Mouse (Mus musculus) T-helper 17 cell (primary cell): Measurements from ENCODE around the gene Ednrb.

ENCODE experiments used
- in situ Hi-C, 2 experiments: fragments of 300-600 bp; cut with MboI, MseI; formaldehyde crosslinking; loops; 1 replicate in 1 of 2; 2 replicates in 1 of 2; pipeline ENCODE4 v1.15.1; 2025; ENCODE audit warnings: high pct_unique_total_duplicates in 2 of 2

Ednrb gene

GRCm38 (mm10) chr14:103844011-103844549 is at the start of gene Ednrb:
Gene Ednrb (minus strand): TSS chr14:103844402.
- in situ Hi-C loops: loop anchor here in 1 of 2 experiments (5.0 kb wide), 1 partner anchor 227 kb away; no protein-coding TSS in a partner anchor

DNA sequence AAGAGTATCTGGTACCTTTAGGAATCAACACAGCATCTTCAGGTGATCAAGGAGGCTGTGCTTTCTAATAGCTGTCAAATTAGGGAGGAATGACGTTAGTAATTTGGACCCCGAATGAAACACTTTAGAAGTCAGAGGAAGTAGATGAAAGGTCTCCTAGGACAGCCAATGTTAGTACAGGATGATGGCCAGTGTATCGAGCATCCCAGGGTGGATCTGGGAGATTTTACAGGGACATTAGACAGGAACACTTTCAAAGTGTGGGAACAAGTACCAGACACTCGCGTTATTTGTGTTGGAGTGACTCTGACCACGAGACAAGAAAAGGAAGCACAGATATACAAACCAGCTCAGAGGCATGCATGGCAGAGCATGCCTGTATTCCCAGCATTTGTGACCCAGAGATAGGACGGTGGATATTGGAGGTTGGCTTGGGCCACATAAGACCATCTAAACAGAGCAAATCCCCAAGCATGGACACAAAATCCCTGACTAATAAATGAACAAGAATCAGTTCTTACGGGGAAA is 48.3 kb upstream of the Ednrb start:
- in situ Hi-C loops: no loop called here

DNA sequence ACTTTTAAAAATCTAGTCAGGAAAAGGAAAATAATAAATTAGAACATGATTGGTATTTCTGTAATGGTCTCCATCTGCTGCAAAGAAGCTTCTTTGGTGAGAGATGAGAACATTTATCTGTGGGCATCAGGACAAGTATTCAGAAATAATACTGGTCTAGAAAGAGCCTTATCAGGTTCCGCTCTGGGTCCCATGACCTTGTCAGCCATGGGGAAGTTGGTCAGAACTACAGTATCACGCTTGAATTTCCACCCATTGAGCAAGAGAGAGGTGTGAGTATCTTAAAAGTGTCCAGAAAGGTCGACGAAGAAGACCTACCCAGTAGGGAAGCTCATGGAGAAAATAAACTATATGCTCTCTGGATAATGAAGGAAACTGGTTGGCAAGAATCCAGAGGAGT is 46.6 kb upstream of the Ednrb start:
- in situ Hi-C loops: no loop called here

DNA sequence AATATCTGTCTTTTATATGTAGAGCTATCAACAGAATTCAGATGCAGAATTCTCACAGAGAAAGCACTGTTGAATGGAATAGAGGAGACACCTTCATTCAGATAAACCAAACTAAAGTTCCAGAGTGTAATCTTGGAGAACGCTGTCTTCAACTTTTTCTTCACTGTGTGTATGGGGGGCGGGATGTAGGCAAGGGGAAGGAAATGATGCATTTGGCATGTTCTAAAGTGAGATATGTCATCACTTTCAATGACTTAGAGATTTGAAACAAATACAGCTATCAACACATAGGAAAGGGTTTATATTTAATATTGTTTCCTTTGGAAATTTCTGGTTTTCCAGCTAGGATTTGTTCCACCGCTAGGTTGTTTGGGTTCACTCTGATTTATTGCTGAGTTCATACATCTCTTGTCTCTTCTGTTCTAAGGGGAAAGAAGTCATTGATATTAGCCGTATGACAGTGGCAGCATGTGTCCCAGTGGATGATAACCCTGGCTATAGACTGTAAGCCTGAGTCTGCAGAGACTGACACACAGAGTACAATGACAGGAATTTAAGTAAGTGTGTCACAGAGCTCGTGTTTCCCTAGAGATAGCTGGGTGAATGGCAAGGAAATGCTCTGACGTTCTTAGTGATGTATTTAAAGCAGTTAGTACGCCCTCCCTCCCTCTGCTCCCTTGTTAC is 40.8 kb upstream of the Ednrb start:
- in situ Hi-C loops: no loop called here

- in situ Hi-C loops: no loop called here
Observed at GRCm38 (mm10) chr14:103882943-103883342, 38.7 kb upstream of the Ednrb start.

GRCm38 (mm10) chr14:103877117-103877516 is 32.9 kb upstream of the Ednrb start:
- in situ Hi-C loops: no loop called here

- in situ Hi-C loops: no loop called here
Observed at GRCm38 (mm10) chr14:103876598-103876997, 32.4 kb upstream of the Ednrb start.

DNA sequence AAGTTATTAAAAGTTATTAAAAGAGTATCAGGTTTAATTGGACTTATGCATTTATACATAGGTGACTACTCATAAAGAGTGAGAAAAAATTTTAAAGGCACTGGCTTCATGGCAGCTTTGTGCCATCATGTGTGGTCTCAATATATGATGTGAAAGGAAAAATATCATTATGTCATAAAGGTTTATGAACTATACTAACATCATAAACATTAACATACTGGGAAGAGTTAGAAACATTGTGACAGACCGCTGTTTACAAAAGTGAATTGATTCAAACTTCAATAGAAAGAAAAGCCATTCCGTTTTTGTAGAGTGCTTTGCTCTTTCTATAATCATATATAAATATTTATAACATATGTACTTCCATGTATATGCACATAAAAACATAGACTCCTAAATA is 22.4 kb upstream of the Ednrb start:
- in situ Hi-C loops: no loop called here

DNA sequence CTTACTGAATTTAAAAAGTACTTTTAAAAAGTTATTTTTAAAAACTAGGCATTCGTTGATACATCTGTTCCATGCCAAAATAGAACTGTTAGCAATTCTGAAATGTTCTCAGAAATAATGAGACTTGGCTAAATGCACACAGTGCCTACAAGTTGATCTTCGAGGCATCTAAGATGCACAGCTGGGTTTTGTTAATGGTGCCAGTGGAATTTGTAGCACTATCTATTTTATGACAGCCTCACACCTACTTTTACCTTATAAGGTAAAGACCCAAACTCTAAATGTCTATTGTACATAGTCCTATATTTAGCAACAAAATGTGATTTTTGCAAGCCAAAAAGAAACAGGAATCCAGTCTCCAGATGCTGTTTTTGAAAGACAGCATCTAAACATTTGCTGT is 21.0 kb upstream of the Ednrb start:
- in situ Hi-C loops: no loop called here

DNA sequence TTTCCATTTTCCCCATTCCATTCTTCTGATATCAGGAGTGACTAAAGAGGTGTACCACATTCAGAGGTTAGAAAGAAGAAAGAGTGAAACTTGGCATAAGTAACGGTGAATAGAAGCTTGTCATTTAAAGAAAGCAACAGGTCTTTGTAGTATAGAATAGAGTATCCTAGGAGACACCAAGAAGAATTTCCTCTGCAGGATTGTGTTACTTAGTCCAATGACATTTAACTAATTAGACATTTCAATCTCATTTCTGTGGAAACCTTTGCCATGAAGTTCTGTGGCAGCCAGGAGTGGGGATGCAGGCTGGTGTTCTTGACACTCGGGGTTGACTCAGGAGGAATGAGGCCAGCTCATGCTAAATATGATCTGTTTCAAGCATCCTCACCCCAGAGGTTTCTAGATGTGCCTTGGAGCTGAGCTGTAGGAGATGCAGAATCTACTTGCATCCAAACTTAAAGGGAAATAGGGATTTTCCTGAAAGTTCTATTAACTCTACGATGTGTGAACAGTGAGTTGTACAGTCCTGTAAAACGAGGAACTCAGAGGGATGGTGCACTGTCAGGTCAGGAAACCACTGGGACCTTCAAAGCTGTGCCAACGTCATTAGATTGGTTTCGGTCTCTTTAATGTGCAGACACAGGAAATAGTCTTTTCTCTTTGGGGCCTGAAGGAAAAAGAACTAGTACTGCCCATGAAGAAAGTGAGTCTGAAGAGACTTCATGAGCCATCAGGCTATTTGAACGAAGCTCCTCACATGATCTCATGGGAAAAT is 6.1 kb upstream of the Ednrb start:
- in situ Hi-C loops: no loop called here

DNA sequence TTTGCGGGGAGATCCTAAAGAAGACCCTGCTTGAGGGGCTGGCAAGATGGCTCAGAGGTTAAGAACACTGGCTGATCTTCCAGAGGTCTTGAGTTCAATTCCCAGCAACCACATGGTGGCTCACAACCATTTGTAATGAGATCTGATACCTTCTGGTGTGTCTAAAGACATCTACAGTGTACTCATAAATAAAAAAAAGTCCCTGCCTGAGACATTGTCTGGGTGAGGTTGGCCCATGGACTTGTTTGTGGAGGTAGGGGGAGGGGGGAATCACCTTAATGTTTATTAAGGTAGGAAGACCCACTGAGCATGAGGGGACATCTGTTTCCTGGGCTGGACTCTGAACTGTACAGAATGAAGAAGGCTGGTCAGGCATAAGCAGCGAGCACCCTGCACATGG is 1.5 kb upstream of the Ednrb start:
- in situ Hi-C loops: no loop called here

- in situ Hi-C loops: loop anchor here in 1 of 2 experiments (5.0 kb wide), 1 partner anchor 228 kb away; no protein-coding TSS in a partner anchor
Observed at GRCm38 (mm10) chr14:103844944-103845343, 742 bp upstream of the Ednrb start.

- in situ Hi-C loops: loop anchor here in 1 of 2 experiments (5.0 kb wide), 1 partner anchor 226 kb away; no protein-coding TSS in a partner anchor
Observed at GRCm38 (mm10) chr14:103843371-103844001, 716 bp downstream of the Ednrb start.

GRCm38 (mm10) chr14:103842896-103843295 is 1.3 kb downstream of the Ednrb start:
- in situ Hi-C loops: loop anchor here in 1 of 2 experiments (5.0 kb wide), 1 partner anchor 226 kb away; no protein-coding TSS in a partner anchor

GRCm38 (mm10) chr14:103840436-103840835 is 3.8 kb downstream of the Ednrb start:
- in situ Hi-C loops: loop anchor here in 1 of 2 experiments (5.0 kb wide), 1 partner anchor 223 kb away; no protein-coding TSS in a partner anchor

DNA sequence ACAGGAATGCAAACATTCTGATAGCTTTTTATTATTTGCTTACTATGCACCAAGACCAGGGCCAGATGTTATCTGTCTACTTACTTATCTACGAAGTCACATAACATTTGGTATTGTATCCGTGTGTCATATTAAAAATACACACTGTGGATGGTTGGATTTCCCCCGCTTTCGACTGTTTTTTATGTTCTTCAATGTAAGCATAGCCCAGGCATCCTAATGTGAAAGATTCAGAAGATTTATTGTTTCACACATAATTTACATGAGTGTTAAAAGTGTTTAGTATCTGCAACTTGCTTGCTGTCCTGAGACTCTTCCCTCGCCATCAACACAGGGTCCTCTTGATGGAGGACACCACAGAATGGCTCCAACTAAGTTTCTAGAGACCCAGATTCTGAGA is 5.3 kb downstream of the Ednrb start:
- in situ Hi-C loops: no loop called here

GRCm38 (mm10) chr14:103834589-103834988 is 9.6 kb downstream of the Ednrb start:
- in situ Hi-C loops: no loop called here

- in situ Hi-C loops: no loop called here
Observed at GRCm38 (mm10) chr14:103834147-103834546, 10.1 kb downstream of the Ednrb start.

DNA sequence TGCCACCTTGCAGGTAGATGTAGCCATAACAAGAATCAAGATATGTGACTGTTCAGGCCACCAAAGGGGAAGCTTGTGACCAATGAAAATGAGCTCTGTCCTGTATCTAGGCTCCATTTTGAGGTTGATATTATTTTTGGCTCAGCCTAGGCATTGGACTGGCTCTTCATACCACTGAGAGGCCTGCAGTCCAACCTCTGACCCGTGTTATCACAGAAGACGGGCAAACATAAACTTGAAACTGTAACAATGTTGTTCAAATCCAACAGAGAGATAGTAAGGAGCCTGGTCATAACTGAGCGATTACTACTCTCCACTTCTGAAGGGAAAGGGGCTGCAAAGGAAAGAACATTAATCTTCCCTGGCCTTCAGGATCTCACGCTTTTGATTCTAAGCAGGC is 11.7 kb downstream of the Ednrb start:
- in situ Hi-C loops: no loop called here

DNA sequence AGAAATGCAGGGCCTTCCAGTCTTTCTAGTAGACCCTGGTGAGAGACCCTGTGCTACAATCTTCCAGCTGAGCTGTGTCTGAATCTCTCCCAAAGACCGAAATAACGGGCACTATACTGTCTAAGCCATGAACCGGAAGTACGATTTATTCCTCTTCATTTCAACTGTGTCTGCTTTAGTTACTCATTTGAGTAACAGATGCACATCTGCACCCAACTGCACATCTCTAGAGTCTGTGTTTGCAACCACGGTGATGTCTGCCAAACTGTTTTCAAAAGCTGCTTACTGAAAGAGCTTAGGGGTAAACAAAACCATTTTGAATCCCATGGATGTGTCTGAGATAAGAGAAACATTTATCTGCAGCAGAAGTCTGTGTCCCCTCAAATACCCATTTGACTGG is 13.2 kb downstream of the Ednrb start:
- in situ Hi-C loops: no loop called here

GRCm38 (mm10) chr14:103826343-103826742 is 17.9 kb downstream of the Ednrb start:
- in situ Hi-C loops: no loop called here

GRCm38 (mm10) chr14:103825934-103826333 is 18.3 kb downstream of the Ednrb start:
- in situ Hi-C loops: no loop called here
